Mouse (Mus musculus) small intestine, adult 2 months (tissue): Measurements from ENCODE around the gene Ptprq. TPM values are rescaled to one million over a fixed set of nuclear protein-coding genes. Genes with fewer than 3 reads are reported as not detected.

ENCODE experiments used
- H3K27ac ChIP-seq: fragments of 200-500 bp; 2 replicates; pipeline ENCODE4 v1.5.1; 2012; ENCODE audit warnings: low read depth, low read length, control low read depth, inconsistent platforms; ENCODE audit not compliant: insufficient read depth
- H3K27me3 ChIP-seq: fragments of 200-500 bp; 2 replicates; pipeline ENCODE4 v1.6.1; 2012; ENCODE audit warnings: mild to moderate bottlenecking, moderate library complexity, low read length, inconsistent platforms; ENCODE audit not compliant: control insufficient read depth, insufficient read depth
- H3K36me3 ChIP-seq: fragments of 200-500 bp; 2 replicates; pipeline ENCODE4 v1.6.1; 2012; ENCODE audit warnings: mild to moderate bottlenecking, low read length, control low read depth, inconsistent platforms; ENCODE audit not compliant: control insufficient read depth, insufficient read depth
- H3K4me1 ChIP-seq: fragments of 200-500 bp; 2 replicates; pipeline ENCODE4 v1.6.1; 2012; ENCODE audit warnings: low read length, inconsistent platforms, mixed read lengths; ENCODE audit not compliant: control insufficient read depth, insufficient read depth, insufficient read length
- H3K4me3 ChIP-seq: fragments of 200-500 bp; 2 replicates; pipeline ENCODE4 v1.5.1; 2012; ENCODE audit warnings: low read depth, mild to moderate bottlenecking, control low read depth, inconsistent platforms, low read length, moderate library complexity
- CTCF ChIP-seq: fragments of 200-500 bp; IDR thresholded peaks from 2 replicates; pipeline ENCODE4 v1.5.1; 2012; ENCODE audit warnings: low read depth, mild to moderate bottlenecking, control low read depth, inconsistent platforms, low read length, moderate library complexity, mixed read lengths; ENCODE audit not compliant: insufficient replicate concordance, insufficient read length; ENCODE audit errors: extremely low read depth
- POLR2A ChIP-seq: fragments of 200-500 bp; IDR thresholded peaks from 2 replicates; pipeline ENCODE4 v1.6.1; 2012; ENCODE audit warnings: low read depth, mild to moderate bottlenecking, control low read depth, inconsistent platforms, low read length, moderate library complexity
- WGBS: fragments of 180-500 bp; shearing (Covaris S2); methylation state at CpG from one replicate; pipeline ENCODE4 v1.1.7; 2018; 5-methylcytosine and 5-hydroxymethylcytosine counted together
- polyA plus RNA-seq: library from polyadenylated mRNA; depleted of rRNA; stranded (reverse); fragments of >200 nt; gene quantifications from 2 replicates; pipeline ENCODE4 v1.2.3, GENCODE M21; 2012

Gene Ptprq
- polyA plus RNA-seq, 1 experiment = not detected

DNA sequence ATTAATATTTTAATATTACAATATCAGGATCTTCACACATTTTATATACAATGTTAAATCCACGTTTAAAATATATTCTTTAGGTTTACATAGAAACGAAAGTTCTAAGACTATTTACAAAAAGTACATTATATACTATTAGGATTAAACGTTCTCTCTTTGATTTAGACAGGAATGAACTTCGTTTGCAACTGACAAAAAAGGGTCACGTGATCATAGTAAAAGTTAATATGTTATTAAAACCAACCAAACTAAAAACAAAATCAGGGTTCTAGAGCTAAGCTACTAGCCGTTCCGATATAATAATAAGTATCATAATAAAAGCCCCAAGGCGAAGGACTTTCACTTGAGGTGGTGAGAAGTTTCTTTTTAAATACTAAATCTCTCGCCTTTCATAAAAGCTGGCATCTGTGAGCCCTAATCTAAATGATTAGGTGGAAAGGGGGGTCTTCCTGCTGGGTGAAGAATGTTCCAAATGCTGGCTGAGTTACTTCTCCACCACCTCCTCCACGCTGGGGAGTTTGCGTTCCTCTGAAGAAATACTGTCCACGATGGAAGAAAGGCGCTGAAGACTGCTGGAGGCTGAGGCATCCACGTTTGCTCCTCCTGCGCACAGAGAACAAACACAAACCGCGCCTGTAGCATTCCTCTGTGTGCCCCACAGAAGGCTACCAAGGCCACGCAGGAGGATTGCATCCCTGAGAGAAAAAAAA, 226.8 kb downstream of the Ptprq start:
- Histone ChIP-seq H3K4me1 (no peaks in the 10 kb centered on the region), H3K36me3 (no peaks in the 10 kb centered on the region), H3K27ac (no peak overlapping the region), H3K4me3 (peak overlapping the region; percentile 38), H3K27me3 (no peaks in the 10 kb centered on the region)
- WGBS = 12% methylated on average over 18 of the region's 18 CpGs
- TF ChIP-seq POLR2A (no peak), CTCF (no peak)

DNA sequence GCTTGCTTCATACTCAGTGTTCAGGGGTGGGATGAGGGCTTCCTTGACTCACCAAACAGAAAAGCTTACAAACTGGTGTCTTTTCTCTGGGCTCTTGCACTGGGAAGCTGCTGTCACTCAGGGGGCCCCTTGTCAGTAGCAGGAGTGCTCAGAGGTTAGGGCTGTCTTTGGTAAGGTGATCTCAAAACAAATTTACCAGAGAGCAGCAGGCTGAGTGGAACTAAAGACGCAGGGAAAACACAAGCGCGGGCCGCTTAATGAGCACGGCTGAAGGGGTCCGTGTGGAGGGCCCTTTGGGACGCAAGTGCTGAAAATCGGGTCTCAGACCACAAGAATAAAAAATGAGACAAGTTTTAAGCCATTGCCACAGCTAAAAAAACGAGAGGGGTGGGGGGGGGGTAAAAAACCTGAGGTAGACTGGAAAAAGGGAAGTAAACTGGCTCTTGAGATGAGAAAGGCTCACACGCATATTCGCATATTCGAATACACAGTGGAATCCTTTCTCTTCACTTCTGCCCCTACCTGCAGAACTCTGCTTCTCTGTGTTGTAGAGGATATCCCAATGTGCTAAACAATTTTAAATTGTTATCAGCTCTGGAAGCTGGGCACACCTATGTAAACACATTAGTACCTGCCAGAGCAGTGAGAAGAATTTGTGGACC, 231.1 kb downstream of the Ptprq start:
- TF ChIP-seq POLR2A = no peak
- TF ChIP-seq CTCF = no peak
- H3K36me3 ChIP-seq = no peaks in the 10 kb centered on the region
- H3K27ac ChIP-seq = no peak overlapping the region
- no peak overlapping the region for H3K4me3 ChIP-seq
- no peaks in the 10 kb centered on the region for H3K4me1 ChIP-seq
- no peaks in the 10 kb centered on the region for H3K27me3 ChIP-seq
- 56% methylated on average over 12 of the region's 12 CpGs for WGBS

- WGBS = 78% methylated on average over 12 of the region's 12 CpGs
- TF ChIP-seq POLR2A = no peak
- no peak for TF ChIP-seq CTCF
- Histone ChIP-seq H3K27ac (no peak overlapping the region), H3K36me3 (no peaks in the 10 kb centered on the region), H3K4me1 (no peaks in the 10 kb centered on the region), H3K4me3 (no peak overlapping the region), H3K27me3 (no peaks in the 10 kb centered on the region)
Observed at GRCm38 (mm10) chr10:107486770-107487169, 233.1 kb downstream of the Ptprq start.

GRCm38 (mm10) chr10:107485870-107486269, 234.0 kb downstream of the Ptprq start, which contains the start of gene Myf5:
Gene Myf5, minus strand, starts transcription at chr10:107486134.
- H3K4me1 ChIP-seq = no peaks in the 10 kb centered on the region
- no peaks in the 10 kb centered on the region for H3K36me3 ChIP-seq
- H3K4me3 ChIP-seq = no peak within 1 kb of the TSS
- H3K27me3 ChIP-seq = no peaks in the 10 kb centered on the region
- no peak within 1 kb of the TSS for H3K27ac ChIP-seq
- 78% methylated on average over 8 of the region's 8 CpGs for WGBS
- TF ChIP-seq POLR2A = no peak
- TF ChIP-seq CTCF = no peak

DNA sequence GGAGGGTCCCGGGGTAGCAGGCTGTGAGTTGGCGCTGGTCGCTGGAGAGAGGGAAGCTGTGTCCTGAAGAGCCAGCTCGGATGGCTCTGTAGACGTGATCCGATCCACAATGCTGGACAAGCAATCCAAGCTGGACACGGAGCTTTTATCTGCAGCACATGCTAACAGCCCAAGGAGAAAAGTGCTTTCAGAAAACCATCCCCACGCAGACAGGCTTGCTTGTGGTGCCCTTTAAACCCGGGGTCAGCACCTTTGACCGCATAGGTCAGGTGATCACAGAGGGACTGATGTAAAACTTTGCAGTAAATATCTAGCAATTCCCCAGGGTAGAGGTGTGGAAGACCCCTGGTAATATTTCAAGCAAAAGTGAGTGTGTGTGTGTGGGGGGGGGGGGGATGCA, 235.8 kb downstream of the Ptprq start:
- 69% methylated on average over 10 of the region's 10 CpGs for WGBS
- Histone ChIP-seq H3K4me1 (no peaks in the 10 kb centered on the region), H3K4me3 (no peak overlapping the region)

GRCm38 (mm10) chr10:107473497-107473896, 246.4 kb downstream of the Ptprq start:
- Histone ChIP-seq H3K4me3 (no peak overlapping the region), H3K4me1 (no peaks in the 10 kb centered on the region), H3K27me3 (no peaks in the 10 kb centered on the region), H3K36me3 (no peaks in the 10 kb centered on the region), H3K27ac (no peak overlapping the region)
- 47% methylated on average over 2 of the region's 2 CpGs for WGBS
- TF ChIP-seq CTCF (no peak), POLR2A (no peak)

More for the DNA sequence above, 235.8 kb downstream of the Ptprq start:
- Histone ChIP-seq H3K27ac (no peak overlapping the region), H3K36me3 (no peaks in the 10 kb centered on the region), H3K27me3 (no peaks in the 10 kb centered on the region)
- TF ChIP-seq POLR2A (no peak), CTCF (no peak)

DNA sequence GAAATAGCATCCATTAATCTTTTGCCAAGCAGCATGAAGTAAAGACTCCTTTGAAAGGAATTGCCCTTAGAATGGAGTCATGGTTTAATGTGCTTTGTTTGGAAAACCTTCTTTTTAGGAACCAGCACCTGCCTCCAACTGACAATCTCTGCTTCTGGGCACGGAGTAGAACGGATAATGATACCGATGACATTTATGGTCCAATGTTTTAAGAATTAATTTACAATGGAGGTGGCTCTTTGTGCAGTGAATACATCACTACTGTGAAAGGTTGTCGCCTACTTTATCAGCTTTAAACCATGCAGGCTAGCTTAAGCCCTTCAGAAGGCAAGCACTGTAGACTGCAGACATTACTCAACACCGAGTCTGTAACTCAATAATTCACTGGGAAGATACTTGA, 248.1 kb downstream of the Ptprq start:
- Histone ChIP-seq H3K36me3 (no peaks in the 10 kb centered on the region), H3K4me1 (no peaks in the 10 kb centered on the region), H3K4me3 (no peak overlapping the region), H3K27ac (no peak overlapping the region), H3K27me3 (no peaks in the 10 kb centered on the region)
- WGBS = 78% methylated on average over 5 of the region's 5 CpGs
- no peak for TF ChIP-seq POLR2A
- no peak for TF ChIP-seq CTCF
